Mouse (Mus musculus): ENCODE data around the gene Btnl6. TPM values are rescaled to one million over a fixed set of nuclear protein-coding genes. Genes with fewer than 3 reads are reported as not detected.
"Not testable (repeated sequence)": the region's sequence is repeated elsewhere in the genome, so short reads cannot be mapped to it uniquely, and the experiment has no call there.

The Btnl6 gene
- total RNA-seq, 2 experiments from 2014 or later, result not detected

- intact Hi-C loops (cut with DNase I); DNase-seq (ENCODE audit: low spot score in 2 of 2): not testable (repeated sequence)
These were observed 5.4 kb downstream of the Btnl6 start for GRCm38 (mm10) chr17:34511723-34512122.

- intact Hi-C loops (cut with DNase I), result no loop called here
- no peak for DNase-seq (ENCODE audit: low spot score in 2 of 2)
These were observed 9.6 kb downstream of the Btnl6 start for GRCm38 (mm10) chr17:34507591-34507990.

- intact Hi-C loops (cut with DNase I); DNase-seq (ENCODE audit: low spot score in 2 of 2): not testable (repeated sequence)
These were observed 19.4 kb downstream of the Btnl6 start for GRCm38 (mm10) chr17:34497726-34498125.

- DNase-seq (ENCODE audit: low spot score in 2 of 2); intact Hi-C loops (cut with DNase I): not testable (repeated sequence)
These were observed 19.8 kb downstream of the Btnl6 start for GRCm38 (mm10) chr17:34497319-34497718.

- intact Hi-C loops (cut with DNase I), result no loop called here
- DNase-seq (ENCODE audit: low spot score in 2 of 2), result no peak
These were observed 20.6 kb downstream of the Btnl6 start for GRCm38 (mm10) chr17:34496539-34496938.

GRCm38 (mm10) chr17:34495156-34495555 is 22.0 kb downstream of the Btnl6 start:
- intact Hi-C loops (cut with DNase I); DNase-seq (ENCODE audit: low spot score in 2 of 2): not testable (repeated sequence)

GRCm38 (mm10) chr17:34492796-34493195 is 24.4 kb downstream of the Btnl6 start:
- DNase-seq (ENCODE audit: low spot score in 2 of 2), result no peak
- intact Hi-C loops (cut with DNase I), result no loop called here

- DNase-seq (ENCODE audit: low spot score in 2 of 2); intact Hi-C loops (cut with DNase I): not testable (repeated sequence)
These were observed 39.7 kb downstream of the Btnl6 start, which contains the start of gene Btnl4 for GRCm38 (mm10) chr17:34477238-34478013. Btnl4 (minus strand) TSS chr17:34477318.

- no peak for DNase-seq (ENCODE audit: low spot score in 2 of 2)
- intact Hi-C loops (cut with DNase I), result no loop called here
These were observed 40.7 kb downstream of the Btnl6 start for GRCm38 (mm10) chr17:34476427-34476826.

- DNase-seq (ENCODE audit: low spot score in 2 of 2), result no peak
- intact Hi-C loops (cut with DNase I), result no loop called here
These were observed 42.1 kb downstream of the Btnl6 start for GRCm38 (mm10) chr17:34475060-34475459.

GRCm38 (mm10) chr17:34470491-34470890 is 46.7 kb downstream of the Btnl6 start:
- intact Hi-C loops (cut with DNase I), result no loop called here
- DNase-seq (ENCODE audit: low spot score in 2 of 2), result no peak

- intact Hi-C loops (cut with DNase I); DNase-seq (ENCODE audit: low spot score in 2 of 2): not testable (repeated sequence)
These were observed 51.2 kb downstream of the Btnl6 start for GRCm38 (mm10) chr17:34465906-34466305.

- intact Hi-C loops (cut with DNase I), result no loop called here
- DNase-seq (ENCODE audit: low spot score in 2 of 2), result no peak
These were observed 57.9 kb downstream of the Btnl6 start for GRCm38 (mm10) chr17:34459255-34459654.

Other genes with a start within 250 kb of the Btnl6 start
- 1 to 10 TPM; 2.6 to 3.4 TPM for gene H2-Aa, start 229.5 kb downstream of the Btnl6 start, total RNA-seq (2021)
- 1 to 10 TPM; 2.7 to 2.9 TPM for gene H2-Eb1, start 211.5 kb downstream of the Btnl6 start, total RNA-seq (2021)
- not detected for gene H2-Eb2, start 191.7 kb downstream of the Btnl6 start, total RNA-seq (2021)
- gene Btnl2, start 162.5 kb downstream of the Btnl6 start, total RNA-seq (2021), result under 1 TPM; 0.50 to 0.74 TPM
- not detected for gene Btnl1, start 140.2 kb downstream of the Btnl6 start, total RNA-seq (2021)
- gene BC051142, start 118.5 kb downstream of the Btnl6 start, total RNA-seq (2021), result 1 to 10 TPM; 4.1 TPM
- gene Btnl4, start 40.0 kb downstream of the Btnl6 start, total RNA-seq (2021), result not detected
- gene Notch4, start 46.9 kb upstream of the Btnl6 start, total RNA-seq (2021), result 10 to 100 TPM; 11.3 to 16.1 TPM
- 1 to 10 TPM; 2.6 to 2.9 TPM for gene Gpsm3, start 72.5 kb upstream of the Btnl6 start, total RNA-seq (2021)
- gene Pbx2, start 73.9 kb upstream of the Btnl6 start, total RNA-seq (2021), result 10 to 100 TPM; 53.2 to 58.4 TPM
- under 1 TPM; 0.30 to 0.75 TPM for gene Ager, start 80.5 kb upstream of the Btnl6 start, total RNA-seq (2021)
- gene Rnf5, start 86.3 kb upstream of the Btnl6 start, total RNA-seq (2021), result 10 to 100 TPM; 66.9 to 72.0 TPM
- 100 to 1,000 TPM; 161 to 177 TPM for gene Agpat1, start 86.9 kb upstream of the Btnl6 start, total RNA-seq (2021)
- gene Egfl8, start 98.6 kb upstream of the Btnl6 start, total RNA-seq (2021), result 1 to 10 TPM; 2.7 to 3.3 TPM
- gene Ppt2, start 111.2 kb upstream of the Btnl6 start, total RNA-seq (2021), result 10 to 100 TPM; 37.2 to 47.1 TPM
- gene Prrt1, start 112.2 kb upstream of the Btnl6 start, total RNA-seq (2021), result 100 to 1,000 TPM; 148 to 168 TPM
- gene Fkbpl, start 127.4 kb upstream of the Btnl6 start, total RNA-seq (2021), result 10 to 100 TPM; 12.3 to 14.1 TPM
- gene Atf6b, start 129.8 kb upstream of the Btnl6 start, total RNA-seq (2021), result 10 to 100 TPM; 63.9 to 66.4 TPM
- gene Tnxb, start 153.2 kb upstream of the Btnl6 start, total RNA-seq (2021), result 1 to 10 TPM; 1.5 to 2.0 TPM
- 10 to 100 TPM in 1 of 2 experiments, 1 to 10 TPM in 1; 8.3 to 11.4 TPM for gene C4b, start 226.5 kb upstream of the Btnl6 start, total RNA-seq (2021)